Mouse (Mus musculus) erythroblast, embryonic 14.5 days (primary cell): ENCODE measurements around the gene Arid5a. TPM values are rescaled to one million over a fixed set of nuclear protein-coding genes. Genes with fewer than 3 reads are reported as not detected.

ENCODE experiments used
- H3K27me3 ChIP-seq: 2 replicates; pipeline ENCODE4 v1.6.1; 2012; ENCODE audit warnings: inconsistent platforms; ENCODE audit not compliant: control insufficient read depth
- H3K36me3 ChIP-seq: 2 replicates; pipeline ENCODE4 v1.6.1; 2012; ENCODE audit warnings: mild to moderate bottlenecking, inconsistent platforms; ENCODE audit not compliant: control insufficient read depth
- H3K4me1 ChIP-seq: 2 replicates; pipeline ENCODE4 v1.6.1; 2012; ENCODE audit warnings: inconsistent platforms; ENCODE audit not compliant: control insufficient read depth
- H3K4me3 ChIP-seq: replicated peaks from 2 replicates; pipeline ENCODE3; 2012; ENCODE audit warnings: moderate library complexity, mild to moderate bottlenecking, inconsistent platforms
- H3K9me3 ChIP-seq: 2 replicates; pipeline ENCODE4 v1.6.1; 2012; ENCODE audit warnings: low read length, inconsistent platforms, mixed read lengths; ENCODE audit not compliant: control insufficient read depth
- GATA1 ChIP-seq: IDR thresholded peaks from 2 replicates; pipeline ENCODE4 v1.6.1; 2012; ENCODE audit warnings: low read length, inconsistent platforms, mixed read lengths
- TAL1 ChIP-seq: IDR thresholded peaks from 3 replicates; pipeline ENCODE4 v1.6.1; 2012; ENCODE audit warnings: low read length, inconsistent platforms, mixed read lengths
- polyA plus RNA-seq: library from polyadenylated mRNA; stranded (reverse); fragments of >175 nt; gene quantifications from 2 replicates; pipeline ENCODE4 v1.2.3, GENCODE M21; 2012

Arid5a gene
- polyA plus RNA-seq, 1 experiment, result 0.18 TPM

DNA sequence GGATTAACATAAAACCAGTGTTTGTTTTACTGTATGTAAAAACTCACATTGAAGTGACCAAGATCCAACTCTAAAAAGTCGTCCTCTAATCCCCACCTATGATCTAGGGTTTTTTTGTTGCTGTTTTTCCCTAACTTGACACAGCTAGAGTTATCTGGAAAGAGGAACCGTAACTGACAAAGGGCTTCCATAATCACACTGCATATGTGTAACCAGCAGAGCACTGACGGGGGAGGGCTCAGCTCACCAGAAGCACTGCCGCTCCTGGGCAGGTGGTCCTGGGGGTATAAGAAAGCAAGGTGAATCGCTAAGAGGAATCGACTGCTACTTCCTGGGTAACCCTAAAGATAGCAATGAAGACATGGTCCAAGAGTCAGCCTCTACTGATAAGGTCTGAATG, 35.0 kb downstream of the Arid5a start:
- no peaks in the 10 kb centered on the region for H3K9me3 ChIP-seq
- H3K27me3 ChIP-seq, result no peaks in the 10 kb centered on the region
- no peak overlapping the region for H3K4me3 ChIP-seq
- H3K36me3 ChIP-seq, result peaks cover 98% of the 10 kb centered on the region
- H3K4me1 ChIP-seq, result no peaks in the 10 kb centered on the region
- TF ChIP-seq GATA1 (no peak), TAL1 (no peak)

- H3K4me1 ChIP-seq, result no peaks in the 10 kb centered on the region
- no peak overlapping the region for H3K4me3 ChIP-seq
- peaks cover 98% of the 10 kb centered on the region for H3K36me3 ChIP-seq
- H3K9me3 ChIP-seq, result no peaks in the 10 kb centered on the region
- TF ChIP-seq GATA1 (no peak), TAL1 (no peak)
- no peaks in the 10 kb centered on the region for H3K27me3 ChIP-seq
Measured at GRCm38 (mm10) chr1:36352351-36352750, 44.8 kb downstream of the Arid5a start.

GRCm38 (mm10) chr1:36356955-36357695, 49.6 kb downstream of the Arid5a start:
- H3K4me1 ChIP-seq, result peaks cover 4% of the 10 kb centered on the region
- TF ChIP-seq TAL1, result no peak
- TF ChIP-seq GATA1, result no peak
- no peak overlapping the region for H3K4me3 ChIP-seq
- no peaks in the 10 kb centered on the region for H3K27me3 ChIP-seq
- no peaks in the 10 kb centered on the region for H3K9me3 ChIP-seq
- peaks cover 95% of the 10 kb centered on the region for H3K36me3 ChIP-seq

- peaks cover 47% of the 10 kb centered on the region for H3K36me3 ChIP-seq
- peak overlapping the region; percentile 87 for H3K4me3 ChIP-seq
- TF ChIP-seq GATA1, result no peak
- TF ChIP-seq TAL1, result no peak
- H3K27me3 ChIP-seq, result peaks cover 14% of the 10 kb centered on the region
- H3K9me3 ChIP-seq, result no peaks in the 10 kb centered on the region
- peaks cover 36% of the 10 kb centered on the region for H3K4me1 ChIP-seq
Measured at GRCm38 (mm10) chr1:36367698-36368097, 60.2 kb downstream of the Arid5a start.

DNA sequence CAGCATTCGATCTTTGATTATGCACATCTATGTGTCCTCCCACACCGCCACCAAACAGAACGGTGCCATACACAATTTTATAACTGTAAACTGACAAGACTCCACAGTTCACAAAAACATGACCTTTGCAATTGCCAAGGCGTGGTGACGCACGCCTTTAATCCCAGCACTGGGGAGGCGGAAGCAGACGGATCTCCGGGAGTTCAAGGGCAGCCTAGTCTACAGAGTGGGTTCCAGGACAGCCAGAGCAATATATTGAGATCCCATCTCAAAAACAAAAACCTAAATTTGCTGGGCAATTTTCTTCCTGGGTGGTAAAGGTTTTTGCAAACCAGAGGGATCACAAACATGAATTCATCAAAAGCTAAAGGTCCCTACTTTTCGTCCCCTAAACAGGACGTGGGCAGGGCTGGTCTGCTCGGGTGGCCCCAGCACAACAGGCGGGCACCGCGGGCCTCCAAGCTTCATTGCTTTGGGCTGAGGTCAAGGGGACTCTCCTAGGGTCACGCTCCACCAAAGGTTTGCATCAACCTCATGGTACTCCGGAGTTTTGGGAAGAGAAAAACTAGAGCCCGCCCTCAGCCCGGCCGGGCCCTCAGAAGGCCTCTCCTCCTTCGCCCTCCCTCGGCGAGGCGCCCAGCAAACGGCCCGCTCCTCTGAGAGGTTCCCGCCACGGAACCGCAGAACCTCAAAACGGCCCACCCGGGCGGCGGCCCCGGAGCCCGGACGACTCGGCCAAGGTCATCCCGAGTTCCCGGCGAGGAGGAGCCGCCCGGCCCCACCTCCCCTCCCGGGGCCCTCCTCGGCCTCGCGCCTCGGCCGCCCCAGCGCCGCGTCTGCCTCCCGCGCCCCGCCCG, 60.8 kb downstream of the Arid5a start:
- peaks cover 19% of the 10 kb centered on the region for H3K27me3 ChIP-seq
- peaks cover 36% of the 10 kb centered on the region for H3K4me1 ChIP-seq
- no peaks in the 10 kb centered on the region for H3K9me3 ChIP-seq
- H3K4me3 ChIP-seq, result peak overlapping the region; percentile 87
- TF ChIP-seq GATA1 (no peak), TAL1 (no peak)
- peaks cover 41% of the 10 kb centered on the region for H3K36me3 ChIP-seq

DNA sequence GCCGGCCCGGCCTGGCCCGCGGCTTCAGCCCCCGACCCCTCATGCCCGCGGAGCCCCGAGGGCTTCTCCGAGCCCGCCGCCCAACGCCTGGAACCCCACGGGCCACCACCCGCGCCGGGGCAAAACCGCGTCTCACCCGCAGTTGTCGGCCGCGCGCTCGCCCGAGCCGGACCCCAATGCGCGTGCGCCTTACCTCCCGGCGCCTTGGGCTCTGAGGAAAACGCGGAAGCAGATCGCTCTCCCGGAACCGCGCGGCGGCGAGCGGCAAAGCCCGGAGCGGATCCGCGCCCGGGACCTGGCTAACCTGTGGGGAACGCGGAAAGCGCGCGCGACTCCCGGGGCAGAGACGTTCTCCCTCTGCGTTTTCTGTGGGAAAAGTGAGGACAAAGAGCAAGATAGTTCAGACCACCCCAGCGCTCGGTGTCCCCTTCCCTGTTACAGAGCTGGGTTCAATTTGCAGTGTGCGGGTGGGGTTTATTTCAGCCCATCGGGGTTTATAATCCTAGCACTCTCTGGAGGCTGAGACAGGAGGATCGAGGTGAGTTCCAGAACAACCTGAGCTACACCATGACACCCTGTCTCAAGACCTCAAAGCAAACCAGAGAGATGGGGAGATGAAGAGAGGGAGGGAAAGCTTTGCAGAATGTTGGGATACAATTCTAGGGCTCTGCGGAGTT, 61.6 kb downstream of the Arid5a start, which contains the start of gene Kansl3:
Gene Kansl3 (minus strand): TSS at position 213 of the 677 bp plus-strand sequence.
- peaks cover 36% of the 10 kb centered on the region for H3K4me1 ChIP-seq
- H3K36me3 ChIP-seq, result peaks cover 34% of the 10 kb centered on the region
- TF ChIP-seq TAL1 (no peak), GATA1 (no peak)
- peaks cover 20% of the 10 kb centered on the region for H3K27me3 ChIP-seq
- H3K4me3 ChIP-seq, result peak within 1 kb of the TSS; percentile 87
- H3K9me3 ChIP-seq, result no peaks in the 10 kb centered on the region

DNA sequence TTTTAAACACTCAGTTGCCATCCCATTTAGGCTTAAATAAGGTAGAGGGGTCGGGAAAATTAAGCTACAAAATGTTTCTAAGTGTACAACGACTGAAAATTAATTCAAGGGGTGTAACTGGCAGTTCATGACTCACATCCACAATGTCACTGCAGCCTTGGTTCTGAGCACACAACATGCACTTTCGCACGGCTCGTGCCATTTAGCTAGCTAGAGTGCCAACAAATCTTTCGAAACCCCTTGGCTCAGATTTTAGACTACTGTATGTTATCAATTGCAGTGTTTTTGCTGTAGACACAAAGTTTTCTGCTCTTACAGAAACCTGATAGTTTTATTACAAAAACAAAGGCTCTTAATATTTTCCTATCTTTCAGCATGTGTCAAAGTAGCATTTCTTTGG, 63.4 kb downstream of the Arid5a start:
- TF ChIP-seq TAL1 (no peak), GATA1 (no peak)
- Histone ChIP-seq H3K27me3 (peaks cover 28% of the 10 kb centered on the region), H3K36me3 (peaks cover 16% of the 10 kb centered on the region), H3K9me3 (no peaks in the 10 kb centered on the region), H3K4me3 (no peak overlapping the region), H3K4me1 (peaks cover 30% of the 10 kb centered on the region)

- H3K4me3 ChIP-seq, result no peak within 1 kb of the TSS
- H3K4me1 ChIP-seq, result peaks cover 25% of the 10 kb centered on the region
- no peak for TF ChIP-seq GATA1
- TF ChIP-seq TAL1, result no peak
- H3K36me3 ChIP-seq, result peaks cover 7% of the 10 kb centered on the region
- H3K27me3 ChIP-seq, result peaks cover 28% of the 10 kb centered on the region
- no peaks in the 10 kb centered on the region for H3K9me3 ChIP-seq
Measured at GRCm38 (mm10) chr1:36371934-36372845, 64.7 kb downstream of the Arid5a start, which contains the start of gene Fer1l5. Gene Fer1l5, plus strand, starts transcription at chr1:36372291.

Other genes with a start within 250 kb of the Arid5a start
- 19.5 and 20.5 TPM in 2 replicates for gene Hs6st1, start 239.3 kb upstream of the Arid5a start, polyA plus RNA-seq
- 0.18 and 0.27 TPM in 2 replicates for gene Uggt1, start 63.0 kb upstream of the Arid5a start, polyA plus RNA-seq
- 0.02 and 0.03 TPM in 2 replicates for gene Neurl3, start 33.1 kb upstream of the Arid5a start, polyA plus RNA-seq
- gene Kansl3, start 61.4 kb downstream of the Arid5a start, polyA plus RNA-seq, result 1.1 and 1.2 TPM in 2 replicates
- not detected in 2 replicates for gene Fer1l5, start 64.6 kb downstream of the Arid5a start, polyA plus RNA-seq
- 0.15 and 0.29 TPM in 2 replicates for gene Lman2l, start 137.5 kb downstream of the Arid5a start, polyA plus RNA-seq
- 0.25 and 0.27 TPM in 2 replicates for gene Cnnm4, start 163.9 kb downstream of the Arid5a start, polyA plus RNA-seq
- 0.87 and 1.0 TPM in 2 replicates for gene Cnnm3, start 204.1 kb downstream of the Arid5a start, polyA plus RNA-seq
- gene Ankrd23, start 229.2 kb downstream of the Arid5a start, polyA plus RNA-seq, result 0.11 TPM in 2 replicates
- not detected in 2 replicates for gene Gm42417, start 231.7 kb downstream of the Arid5a start, polyA plus RNA-seq
- 0.31 and 0.45 TPM in 2 replicates for gene Ankrd39, start 239.7 kb downstream of the Arid5a start, polyA plus RNA-seq